Mouse (Mus musculus) forebrain, embryonic 11.5 days (tissue): ENCODE measurements around the gene Sapcd1. TPM values are rescaled to one million over a fixed set of nuclear protein-coding genes. Genes with fewer than 3 reads are reported as not detected.

Experiments
- ATAC-seq: fragments of 200-750 bp; cut with Nextera tagmentation; replicated peaks from 2 replicates; pipeline ENCODE4 v1.8.0; 2017; ENCODE audit warnings: moderate TSS enrichment; ENCODE audit not compliant: low FRiP score
- DNase-seq: peaks from one replicate; pipeline ENCODE4 v3.0.0-alpha.2; 2017; ENCODE audit warnings: low spot score
- H3K27ac ChIP-seq: fragments of 300-500 bp; sonication (generic); 2 replicates; pipeline ENCODE4 v1.5.1; 2014; ENCODE audit warnings: low read depth, low read length
- H3K27me3 ChIP-seq: fragments of 300-500 bp; sonication (generic); 2 replicates; pipeline ENCODE4 v1.6.1; 2014; ENCODE audit warnings: mild to moderate bottlenecking, low read length, mixed read lengths; ENCODE audit not compliant: control insufficient read depth, insufficient read depth
- H3K36me3 ChIP-seq: fragments of 300-500 bp; sonication (generic); 2 replicates; pipeline ENCODE4 v1.6.1; 2014; ENCODE audit warnings: mild to moderate bottlenecking, low read length, moderate library complexity, mixed read lengths; ENCODE audit not compliant: control insufficient read depth, insufficient read depth
- H3K4me1 ChIP-seq: fragments of 300-500 bp; sonication (generic); replicated peaks from 2 replicates; pipeline ENCODE4 v1.6.1; 2014; ENCODE audit warnings: low read length, mixed read lengths; ENCODE audit not compliant: control insufficient read depth, insufficient read depth
- H3K4me2 ChIP-seq: fragments of 300-500 bp; sonication (generic); 2 replicates; pipeline ENCODE4 v1.6.1; 2014; ENCODE audit warnings: low read depth, mild to moderate bottlenecking, low read length, moderate library complexity, mixed read lengths; ENCODE audit not compliant: severe bottlenecking
- H3K4me3 ChIP-seq: fragments of 300-500 bp; sonication (generic); 2 replicates; pipeline ENCODE4 v1.5.1; 2014; ENCODE audit warnings: low read depth, low read length
- H3K9ac ChIP-seq: fragments of 300-500 bp; sonication (generic); 2 replicates; pipeline ENCODE4 v1.6.1; 2014; ENCODE audit warnings: low read length
- H3K9me3 ChIP-seq: fragments of 300-500 bp; sonication (generic); 2 replicates; pipeline ENCODE4 v1.6.1; 2016; ENCODE audit warnings: low read length, mixed read lengths; ENCODE audit not compliant: control insufficient read depth
- WGBS: fragments of 180-500 bp; shearing (Covaris S2); extraction: QIAGEN DNeasy Blood & Tissue Kit; methylation state at CpG from one replicate; pipeline ENCODE4 v1.1.7; 2014; 5-methylcytosine and 5-hydroxymethylcytosine counted together
- polyA plus RNA-seq: library from polyadenylated mRNA; unstranded; fragments of >200 nt; fragmentation: Nextera tagmentation; extraction: Ambion mirVana; gene quantifications from 2 replicates; pipeline ENCODE4 v1.2.1, GENCODE M21; 2014

The Sapcd1 gene
- 4.0 and 4.1 TPM in 2 replicates for polyA plus RNA-seq

DNA sequence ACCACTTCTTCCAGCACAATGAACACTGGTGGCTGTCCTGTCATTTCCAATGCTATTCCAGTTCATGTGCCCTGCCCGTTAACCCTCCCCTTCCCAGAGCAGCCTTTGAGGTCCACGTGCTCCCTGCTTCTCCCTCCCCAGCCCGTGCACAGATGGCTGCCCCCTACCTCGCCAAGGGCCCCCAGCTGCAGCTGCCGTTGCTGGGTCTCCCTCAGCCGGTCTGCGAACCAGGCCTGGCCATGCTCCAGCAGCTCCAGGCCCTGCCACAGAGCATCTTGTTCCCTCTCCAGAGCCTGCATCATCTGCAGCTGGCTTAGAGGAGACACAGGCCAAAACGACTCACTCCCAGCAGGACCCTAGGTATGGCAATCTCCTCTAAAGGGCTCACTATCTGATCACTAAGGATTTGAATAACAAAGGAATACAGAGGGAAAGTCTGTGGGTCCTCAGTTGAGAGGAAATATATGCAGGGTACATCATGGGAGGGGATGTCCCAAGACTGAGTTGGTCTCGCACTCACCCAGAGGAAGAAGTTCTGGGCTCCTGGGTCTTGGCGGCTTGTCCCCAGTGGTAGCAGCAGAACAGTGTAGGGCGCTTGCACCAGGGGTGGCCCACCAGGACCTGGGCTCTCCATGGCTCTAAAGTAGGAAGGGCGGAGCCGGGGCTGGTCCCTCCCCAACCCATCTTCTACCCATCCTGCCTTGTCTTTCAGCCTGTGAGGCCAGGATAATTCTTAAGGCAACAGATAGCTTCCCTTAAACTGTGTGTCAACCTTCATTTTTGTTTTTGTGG lies at the start of gene Sapcd1:
Sapcd1 (minus strand) TSS at position 740 of the 792 bp plus-strand sequence.
- Histone ChIP-seq H3K4me3 (no peak within 1 kb of the TSS), H3K4me2 (peak within 1 kb of the TSS; percentile 11; the same call in 1 of the 2 replicates), H3K36me3 (no peaks in the 10 kb centered on the region; the same call in 1 of the 2 replicates), H3K9ac (peak within 1 kb of the TSS; percentile 37), H3K27ac (peak within 1 kb of the TSS; percentile 53; the same call in 1 of the 2 replicates), H3K27me3 (no peaks in the 10 kb centered on the region), H3K9me3 (no peaks in the 10 kb centered on the region), H3K4me1 (peaks cover 13% of the 10 kb centered on the region)
- ATAC-seq (peak; percentile 60), DNase-seq (peak; percentile 60)
- 34% methylated on average over 13 of the region's 13 CpGs for WGBS

DNA sequence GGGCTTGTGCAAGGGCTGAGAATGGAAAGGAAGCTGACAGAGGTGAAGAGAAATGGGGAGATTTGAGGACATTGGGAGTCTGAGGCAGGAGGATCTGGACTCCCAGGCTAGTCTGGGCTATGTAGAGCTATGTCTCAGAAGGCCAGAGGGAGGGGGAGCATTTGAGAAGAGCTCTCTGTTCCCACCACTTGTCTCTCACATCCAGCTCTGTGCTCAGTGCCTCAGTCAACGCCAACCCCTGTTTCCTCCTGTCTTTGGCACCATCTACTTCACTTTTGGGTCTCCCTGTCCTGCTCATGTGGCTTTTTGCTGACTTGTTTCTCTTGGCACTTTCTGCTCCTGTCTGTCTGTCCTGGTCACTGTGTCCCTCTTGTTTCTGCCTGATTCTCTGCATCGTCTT lies 49.5 kb upstream of the Sapcd1 start:
- Histone ChIP-seq H3K4me1 (peaks cover 11% of the 10 kb centered on the region; the same call in 1 of the 2 replicates), H3K4me2 (peak overlapping the region; percentile 41), H3K27me3 (no peaks in the 10 kb centered on the region), H3K9me3 (no peaks in the 10 kb centered on the region), H3K27ac (no peak overlapping the region), H3K36me3 (no peaks in the 10 kb centered on the region), H3K9ac (peak overlapping the region; percentile 45), H3K4me3 (no peak overlapping the region)
- 54% methylated on average over 2 of the region's 2 CpGs for WGBS
- DNase-seq: no peak
- ATAC-seq: no peak

DNA sequence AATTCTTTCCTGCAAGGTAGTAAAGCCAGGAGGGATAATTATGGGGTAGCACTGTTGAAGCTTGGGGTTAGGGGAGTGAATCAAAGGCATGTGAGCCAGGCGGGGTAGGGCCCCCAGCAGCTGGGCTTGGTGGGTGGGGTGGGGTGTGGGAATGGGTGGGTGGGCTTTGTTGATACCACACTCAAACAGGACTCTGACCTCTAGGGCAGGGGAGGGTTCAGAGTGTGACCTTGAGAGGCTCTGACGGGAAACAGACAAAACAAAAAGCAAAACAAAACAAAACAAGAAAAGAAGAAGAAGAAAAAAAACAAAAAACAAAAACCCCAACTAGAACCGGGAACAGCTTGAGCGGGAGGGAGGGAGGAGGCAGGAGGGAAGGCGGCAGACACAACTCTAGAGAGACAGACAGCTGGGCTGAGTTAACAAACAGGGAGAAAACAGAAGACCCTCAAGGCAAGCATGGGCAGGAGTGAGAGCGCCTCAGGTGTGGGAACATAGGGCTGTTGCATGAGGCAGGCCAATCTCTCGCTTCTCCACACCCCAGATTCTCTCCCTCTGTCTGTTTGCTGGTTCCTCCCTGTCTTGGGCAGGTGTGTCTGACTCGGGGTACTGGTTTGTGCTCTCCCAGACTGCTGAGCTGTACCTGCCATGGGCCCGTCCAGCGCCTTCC lies 48.8 kb upstream of the Sapcd1 start, which contains the start of gene Ly6g6e:
Ly6g6e (plus strand) TSS at position 396 of the 670 bp plus-strand sequence.
- peak within 1 kb of the TSS; percentile 45 for H3K9ac ChIP-seq
- 22% methylated on average over 10 of the region's 10 CpGs for WGBS
- no peak within 1 kb of the TSS for H3K27ac ChIP-seq
- DNase-seq (no peak), ATAC-seq (no peak)
- no peaks in the 10 kb centered on the region for H3K36me3 ChIP-seq
- peak within 1 kb of the TSS; percentile 41 for H3K4me2 ChIP-seq
- peaks cover 11% of the 10 kb centered on the region; the same call in 1 of the 2 replicates for H3K4me1 ChIP-seq
- no peaks in the 10 kb centered on the region for H3K9me3 ChIP-seq
- no peak within 1 kb of the TSS for H3K4me3 ChIP-seq
- no peaks in the 10 kb centered on the region for H3K27me3 ChIP-seq

DNA sequence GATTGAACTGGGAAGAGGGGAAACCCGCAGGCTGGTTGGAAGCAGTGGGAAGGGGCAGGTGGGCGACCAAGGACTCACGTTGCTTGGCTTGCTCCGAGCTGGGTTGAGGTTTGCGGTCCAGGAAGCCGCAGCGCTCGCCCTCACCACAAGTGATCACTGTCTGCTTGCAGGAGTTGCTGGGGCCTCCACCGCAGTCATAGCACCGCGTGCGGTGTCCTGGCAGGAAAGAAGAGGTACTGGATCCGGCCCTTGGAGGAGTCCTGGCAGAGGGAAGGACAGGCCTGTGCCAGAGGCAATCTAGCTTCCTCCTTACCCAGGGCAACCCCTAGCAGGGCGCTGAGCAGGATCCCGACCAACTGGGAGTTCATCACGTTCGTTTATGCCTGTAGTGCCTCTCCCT lies 46.3 kb upstream of the Sapcd1 start:
- no peak overlapping the region for H3K4me2 ChIP-seq
- no peaks in the 10 kb centered on the region for H3K36me3 ChIP-seq
- H3K27ac ChIP-seq: no peak overlapping the region
- H3K9ac ChIP-seq: no peak overlapping the region
- ATAC-seq (no peak), DNase-seq (no peak)
- WGBS: 58% methylated on average over 17 of the region's 17 CpGs
- H3K4me1 ChIP-seq: peaks cover 11% of the 10 kb centered on the region; the same call in 1 of the 2 replicates
- no peaks in the 10 kb centered on the region for H3K9me3 ChIP-seq
- H3K4me3 ChIP-seq: no peak overlapping the region
- no peaks in the 10 kb centered on the region for H3K27me3 ChIP-seq

DNA sequence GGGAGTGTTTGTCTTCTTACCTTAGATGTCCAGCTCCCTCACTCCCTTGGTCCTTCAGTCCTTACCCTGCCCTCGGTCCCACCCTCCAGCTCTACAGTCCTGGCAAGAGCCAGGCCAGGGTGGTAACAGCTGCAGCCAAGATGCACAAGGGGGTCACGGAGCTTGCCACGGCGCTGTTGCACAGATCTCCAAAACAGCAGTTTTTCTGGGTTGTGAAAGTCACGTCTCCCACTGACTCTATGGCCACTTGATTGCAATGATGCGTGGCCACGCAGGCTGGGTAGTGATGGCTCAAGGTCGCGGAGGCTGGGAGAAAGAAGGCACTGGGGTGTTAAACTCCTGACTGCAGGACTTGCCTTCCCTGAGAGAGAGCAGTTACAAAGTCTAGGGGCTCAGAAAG lies 43.6 kb upstream of the Sapcd1 start:
- H3K4me2 ChIP-seq: no peak overlapping the region
- H3K9me3 ChIP-seq: no peaks in the 10 kb centered on the region
- no peaks in the 10 kb centered on the region for H3K36me3 ChIP-seq
- no peak overlapping the region for H3K4me3 ChIP-seq
- WGBS: 87% methylated on average over 9 of the region's 9 CpGs
- H3K27ac ChIP-seq: no peak overlapping the region
- peaks cover 2% of the 10 kb centered on the region; the same call in 1 of the 2 replicates for H3K27me3 ChIP-seq
- no peak for DNase-seq
- no peak for ATAC-seq
- H3K9ac ChIP-seq: no peak overlapping the region
- peaks cover 4% of the 10 kb centered on the region; the same call in 1 of the 2 replicates for H3K4me1 ChIP-seq

DNA sequence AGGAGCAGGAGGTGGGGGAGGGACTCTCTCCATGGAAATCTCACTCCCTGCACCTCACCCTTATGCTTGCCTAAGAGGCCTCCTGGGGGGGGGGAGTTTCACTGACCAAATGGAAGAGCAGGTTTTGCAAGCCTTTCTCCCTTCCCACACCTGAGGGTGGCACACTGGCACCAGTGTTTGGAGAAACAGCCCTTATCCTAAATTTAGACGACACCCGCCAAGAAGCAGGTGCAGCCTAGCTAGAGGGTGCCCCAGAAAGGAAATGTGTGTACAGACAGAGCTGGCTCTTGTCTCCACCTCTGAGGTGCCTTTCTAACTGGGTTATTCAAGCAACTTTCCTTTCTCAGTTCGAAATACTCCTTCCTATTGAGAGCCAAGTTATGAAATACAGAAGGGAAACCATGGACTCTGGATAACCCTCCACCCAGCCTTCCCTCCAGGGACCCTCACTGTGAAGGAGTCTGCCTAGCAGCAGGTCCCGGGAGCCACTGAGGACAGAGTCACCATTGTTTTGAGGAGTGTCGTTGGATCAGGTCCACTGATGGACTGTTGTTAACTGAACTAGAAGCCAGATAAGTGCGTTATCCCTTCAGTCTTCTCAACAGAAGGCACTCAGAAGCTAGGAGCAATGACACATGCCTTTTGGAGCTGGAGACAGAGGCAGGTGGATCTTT lies 42.9 kb upstream of the Sapcd1 start:
- H3K36me3 ChIP-seq: no peaks in the 10 kb centered on the region
- no peaks in the 10 kb centered on the region; the same call in 1 of the 2 replicates for H3K4me1 ChIP-seq
- no peak for ATAC-seq
- no peak overlapping the region for H3K9ac ChIP-seq
- no peak overlapping the region for H3K4me3 ChIP-seq
- no peak overlapping the region for H3K27ac ChIP-seq
- H3K4me2 ChIP-seq: no peak overlapping the region
- no peaks in the 10 kb centered on the region for H3K9me3 ChIP-seq
- H3K27me3 ChIP-seq: peaks cover 9% of the 10 kb centered on the region
- DNase-seq: no peak
- 63% methylated on average over 6 of the region's 6 CpGs for WGBS

DNA sequence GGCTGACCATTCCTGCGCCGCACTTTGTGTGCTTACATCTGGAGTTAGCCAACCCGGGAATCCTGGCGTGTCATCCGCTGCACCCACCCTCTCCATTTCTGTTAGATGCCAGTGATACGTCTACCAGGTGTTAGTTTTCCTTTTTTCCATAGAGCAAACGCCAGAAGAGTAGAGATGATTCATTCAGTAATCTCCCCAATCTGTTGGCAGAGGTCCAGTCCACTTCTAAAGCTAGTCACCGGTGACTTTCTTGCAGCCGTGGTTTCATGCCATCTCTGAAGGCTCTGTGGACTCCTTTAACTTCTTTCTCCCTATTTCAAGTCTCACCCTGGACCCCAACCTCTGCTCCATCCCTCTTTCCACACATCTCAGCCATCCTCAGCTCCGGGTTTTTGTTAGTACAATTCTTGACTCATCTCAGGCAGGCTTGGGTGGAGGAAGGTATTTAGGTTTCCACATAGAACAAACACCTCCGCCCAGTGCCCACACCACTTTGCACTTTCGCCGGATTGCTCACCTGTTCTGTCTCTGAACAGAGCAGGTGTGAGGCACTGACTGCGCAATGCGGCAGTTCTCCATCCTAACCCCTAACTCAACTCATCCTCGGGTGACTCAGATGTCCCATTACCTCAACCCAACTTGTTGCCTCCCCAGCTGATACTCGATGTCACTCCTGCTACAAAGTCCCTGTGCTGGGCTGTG lies 40.5 kb upstream of the Sapcd1 start:
- Histone ChIP-seq H3K9ac (no peak overlapping the region), H3K4me1 (peaks cover 6% of the 10 kb centered on the region; the same call in 1 of the 2 replicates), H3K36me3 (no peaks in the 10 kb centered on the region), H3K27me3 (peaks cover 14% of the 10 kb centered on the region), H3K9me3 (no peaks in the 10 kb centered on the region), H3K4me3 (no peak overlapping the region), H3K4me2 (no peak overlapping the region), H3K27ac (no peak overlapping the region)
- WGBS: 88% methylated on average over 17 of the region's 17 CpGs
- ATAC-seq (no peak), DNase-seq (no peak)

DNA sequence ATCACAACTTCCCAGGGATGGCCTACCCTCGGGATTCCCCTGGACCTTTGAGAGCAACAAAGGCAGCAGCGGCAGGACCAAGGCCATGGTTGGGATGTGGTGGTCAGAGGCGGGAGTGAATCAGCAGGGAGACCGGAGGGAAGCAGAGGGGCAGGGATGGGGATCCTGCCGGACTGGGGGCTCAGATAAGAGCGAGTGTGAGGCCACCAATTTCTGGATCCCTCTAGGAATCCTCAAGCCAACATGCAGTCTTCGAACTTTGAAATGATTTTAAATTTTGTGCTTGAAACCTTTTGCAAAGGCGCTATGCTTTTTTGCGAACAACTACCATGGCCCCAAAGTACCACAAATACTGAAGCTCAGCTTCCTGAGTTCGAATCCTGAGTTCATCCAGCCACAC lies 38.3 kb upstream of the Sapcd1 start, which contains the start of gene Mpig6b:
Mpig6b (minus strand) TSS at position 101 of the 400 bp plus-strand sequence.
- H3K9me3 ChIP-seq: no peaks in the 10 kb centered on the region
- no peak within 1 kb of the TSS for H3K27ac ChIP-seq
- peaks cover 14% of the 10 kb centered on the region for H3K27me3 ChIP-seq
- peaks cover 6% of the 10 kb centered on the region; the same call in 1 of the 2 replicates for H3K4me1 ChIP-seq
- H3K4me3 ChIP-seq: peak within 1 kb of the TSS; percentile 6
- DNase-seq (no peak), ATAC-seq (no peak)
- peaks cover 6% of the 10 kb centered on the region; the same call in 1 of the 2 replicates for H3K36me3 ChIP-seq
- H3K9ac ChIP-seq: peak within 1 kb of the TSS; percentile 48
- WGBS: 44% methylated on average over 10 of the region's 10 CpGs
- peak within 1 kb of the TSS; percentile 37 for H3K4me2 ChIP-seq
